Comparison of ENCODE assay signal across 10 mouse cellular contexts in genomic region chr15:81072748-81073147, GRCm38 (mm10).
A peak's percentile ranks its signal among the peaks of the same experiment; 100 is the strongest.
DNase-seq lines count a peak whose midpoint lies in the region; ATAC-seq and TF ChIP-seq lines count a peak whose summit lies in the region.
"Had no signal": no experiment of that assay in that cellular context is flagged by ENCODE, and none has a peak within 500 bp of the region (broad histone marks: within the 10 kb centered on the region; RNA-seq: fewer than 3 reads in every experiment).

No protein-coding gene starts in this region.

- WGBS in lung, embryonic 14.5 days = 71% methylated on average over 2 of the region's 2 CpGs
- 77% methylated on average over 2 of the region's 2 CpGs for WGBS in neural tube, embryonic 15.5 days

- no peaks in the 10 kb centered on the region for H3K27me3 ChIP-seq in lung, embryonic 14.5 days (ENCODE audit: insufficient read depth, low read length)
- H3K27me3 ChIP-seq in neural tube, embryonic 15.5 days (replicated peaks) = no peaks in the 10 kb centered on the region
- H3K27me3 ChIP-seq: embryonic facial prominence, embryonic 13.5 days; hindbrain, embryonic 15.5 days had no signal

- no peak overlapping the region for H3K4me2 ChIP-seq in lung, embryonic 14.5 days
- no peak overlapping the region for H3K4me2 ChIP-seq in neural tube, embryonic 15.5 days
- H3K4me2 ChIP-seq: embryonic facial prominence, embryonic 13.5 days; hindbrain, embryonic 15.5 days had no signal

- H3K9ac ChIP-seq in lung, embryonic 14.5 days = no peak overlapping the region
- H3K9ac ChIP-seq in neural tube, embryonic 15.5 days (replicated peaks) = no peak overlapping the region
- H3K9ac ChIP-seq: embryonic facial prominence, embryonic 13.5 days; hindbrain, embryonic 15.5 days had no signal

- no peak for ATAC-seq in lung, embryonic 14.5 days (ENCODE audit: insufficient read depth)
- ATAC-seq in granulocyte monocyte progenitor cell, adult 5-6 weeks (replicated peaks; ENCODE audit: poor library complexity, severe bottlenecking) = peak; percentile 44; the same call in 1 of the 2 replicates
- no peak for ATAC-seq in neural tube, embryonic 15.5 days (ENCODE audit: low FRiP score)

- no peaks in the 10 kb centered on the region for H3K4me1 ChIP-seq in lung, embryonic 14.5 days (ENCODE audit: insufficient read depth)
- H3K4me1 ChIP-seq in neural tube, embryonic 15.5 days = peaks cover 7% of the 10 kb centered on the region; the same call in 1 of the 2 replicates
- H3K4me1 ChIP-seq: embryonic facial prominence, embryonic 13.5 days had no signal

- TF ChIP-seq CTCF in lung, embryonic 14.5 days (IDR thresholded peaks at IDR 0.05; ENCODE audit: low read depth) = peak; percentile 62

- peak; percentile 40 for DNase-seq in adrenal gland, postnatal 10 days
- no peak for DNase-seq in adrenal gland, postnatal 4 days (ENCODE audit: low spot score in 2 of 2)
- DNase-seq in lung, embryonic 14.5 days = peak; percentile 68
- DNase-seq in lung, adult 18-20 months = no peak
- peak; percentile 50 for DNase-seq in thymus, postnatal 14 days
- DNase-seq in left cerebral cortex, adult 9 months (ENCODE audit: low spot score in 2 of 2) = no peak

- H3K4me3 ChIP-seq in lung, embryonic 14.5 days (ENCODE audit: low read depth, low read length) = no peak overlapping the region
- no peak overlapping the region for H3K4me3 ChIP-seq in neural tube, embryonic 15.5 days (replicated peaks)
- H3K4me3 ChIP-seq: embryonic facial prominence, embryonic 13.5 days; hindbrain, embryonic 15.5 days had no signal

- H3K9me3 ChIP-seq in lung, embryonic 14.5 days (ENCODE audit: low read depth, low read length) = no peaks in the 10 kb centered on the region
- no peaks in the 10 kb centered on the region for H3K9me3 ChIP-seq in neural tube, embryonic 15.5 days (replicated peaks)
- H3K9me3 ChIP-seq: embryonic facial prominence, embryonic 13.5 days; hindbrain, embryonic 15.5 days had no signal

- H3K36me3 ChIP-seq in lung, embryonic 14.5 days (ENCODE audit: insufficient read depth) = no peaks in the 10 kb centered on the region
- no peaks in the 10 kb centered on the region for H3K36me3 ChIP-seq in neural tube, embryonic 15.5 days
- H3K36me3 ChIP-seq: hindbrain, embryonic 15.5 days had no signal

- no peak overlapping the region for H3K27ac ChIP-seq in lung, embryonic 14.5 days (ENCODE audit: low read depth)
- H3K27ac ChIP-seq in neural tube, embryonic 15.5 days (replicated peaks) = no peak overlapping the region
- H3K27ac ChIP-seq: embryonic facial prominence, embryonic 13.5 days; hindbrain, embryonic 15.5 days had no signal

Comparison
In these comparisons a context has a peak if more than half of its experiments do, and no peak if none do; other contexts are left out.
1. DNase-seq: peak in adrenal gland, postnatal 10 days (single experiment), lung, embryonic 14.5 days (single experiment) and thymus, postnatal 14 days (single experiment); none in adrenal gland, postnatal 4 days (0 of 2), lung, adult 18-20 months (0 of 2) and left cerebral cortex, adult 9 months (0 of 2).